Mouse (Mus musculus) C2C12 (cell line): Measurements from ENCODE around the gene Hspa4l. TPM values are rescaled to one million over a fixed set of nuclear protein-coding genes. Genes with fewer than 3 reads are reported as not detected.
"Not testable (repeated sequence)": the region's sequence is repeated elsewhere in the genome, so short reads cannot be mapped to it uniquely, and the experiment has no call there.

ENCODE experiments used
- H3K27me3 ChIP-seq: one replicate; pipeline ENCODE4 v1.6.1; 2011; ENCODE audit not compliant: control insufficient read depth, insufficient read depth, insufficient read length
- H3K36me3 ChIP-seq: one replicate; pipeline ENCODE4 v1.6.1; 2011; ENCODE audit not compliant: control insufficient read depth, insufficient read depth
- H3K4me3 ChIP-seq: one replicate; pipeline ENCODE4 v1.5.1; 2011; ENCODE audit warnings: mild to moderate bottlenecking, control low read depth; ENCODE audit not compliant: poor library complexity, insufficient read depth, severe bottlenecking
- H3K79me2 ChIP-seq: one replicate; pipeline ENCODE4 v1.6.1; 2011; ENCODE audit not compliant: control insufficient read depth, insufficient read depth
- H3K79me3 ChIP-seq: one replicate; pipeline ENCODE4 v1.6.1; 2011; ENCODE audit warnings: low read depth, control low read depth
- H3ac ChIP-seq: one replicate; pipeline ENCODE3; 2011; ENCODE audit warnings: low read depth; ENCODE audit not compliant: control insufficient read depth, insufficient read length
- CEBPB ChIP-seq: IDR thresholded peaks from one replicate; pipeline ENCODE4 v1.6.1; 2011; ENCODE audit warnings: low read depth, mild to moderate bottlenecking, control low read depth, moderate library complexity
- CTCF ChIP-seq: IDR thresholded peaks from one replicate; pipeline ENCODE4 v1.5.1; 2011; ENCODE audit not compliant: control insufficient read depth, insufficient read depth, insufficient read length
- FOSL1 ChIP-seq: IDR thresholded peaks from one replicate; pipeline ENCODE4 v1.8.0; 2011; ENCODE audit warnings: mild to moderate bottlenecking, low read length; ENCODE audit not compliant: poor library complexity, insufficient read depth, severe bottlenecking
- MAX ChIP-seq: IDR thresholded peaks from one replicate; pipeline ENCODE4 v1.6.1; 2011; ENCODE audit warnings: mild to moderate bottlenecking, control low read depth
- MYOD1 ChIP-seq: IDR thresholded peaks from one replicate; pipeline ENCODE4 v1.6.1; 2011; ENCODE audit warnings: low read depth; ENCODE audit not compliant: control insufficient read depth, insufficient read length
- MYOG ChIP-seq: IDR thresholded peaks from one replicate; pipeline ENCODE4 v1.6.1; 2011; ENCODE audit not compliant: control insufficient read depth, insufficient read length; ENCODE audit errors: extremely low read depth
- USF1 ChIP-seq: IDR thresholded peaks from one replicate; pipeline ENCODE4 v1.6.1; 2011; ENCODE audit warnings: low read depth, mild to moderate bottlenecking, control low read depth, moderate library complexity
- polyA plus RNA-seq: library from polyadenylated mRNA; unstranded; fragments of >200 nt; fragmentation: generic; extraction: Trizol; gene quantifications from one replicate; pipeline ENCODE4 v1.2.1, GENCODE M21; 2012; ENCODE audit warnings: missing spikeins

Gene Hspa4l
- polyA plus RNA-seq, 1 experiment, result 15.7 TPM

GRCm38 (mm10) chr3:40800373-40800823 lies 56.1 kb downstream of the Hspa4l start:
- Histone ChIP-seq H3K4me3 (peak overlapping the region; percentile 89), H3K79me2 (peaks cover 55% of the 10 kb centered on the region), H3K79me3 (peaks cover 48% of the 10 kb centered on the region), H3K27me3 (no peaks in the 10 kb centered on the region), H3ac (peak overlapping the region; percentile 88), H3K36me3 (peaks cover 52% of the 10 kb centered on the region)
- TF ChIP-seq CTCF (no peak), USF1 (no peak), MAX (no peak), CEBPB (no peak), MYOD1 (no peak), MYOG (no peak), FOSL1 (no peak)

DNA sequence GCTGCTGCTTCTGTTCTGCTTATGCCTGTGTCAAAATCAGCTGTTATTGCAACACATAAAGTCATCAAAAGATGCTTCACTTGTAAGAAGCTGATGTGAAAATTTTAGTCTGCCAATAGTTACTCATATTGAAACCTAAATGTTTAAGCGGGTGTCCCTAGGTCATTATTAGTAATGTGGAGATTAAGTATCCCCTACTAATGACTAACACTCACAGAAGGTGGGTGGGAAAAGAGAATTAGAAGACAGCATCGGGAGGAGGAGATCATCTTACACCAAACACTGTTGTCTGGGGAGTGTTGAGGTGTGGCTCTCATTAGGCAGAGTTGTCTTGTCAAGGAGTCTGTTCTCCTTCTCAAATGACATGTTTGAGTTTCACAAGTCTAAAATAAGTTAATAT lies 62.6 kb downstream of the Hspa4l start:
- Histone ChIP-seq H3K79me2 (peaks cover 81% of the 10 kb centered on the region), H3K4me3 (no peak overlapping the region), H3ac (no peak overlapping the region), H3K36me3 (peaks cover 94% of the 10 kb centered on the region), H3K27me3 (no peaks in the 10 kb centered on the region), H3K79me3 (peaks cover 51% of the 10 kb centered on the region)
- TF ChIP-seq MAX (no peak), MYOD1 (no peak), USF1 (no peak), CEBPB (no peak), FOSL1 (no peak), CTCF (no peak), MYOG (no peak)

DNA sequence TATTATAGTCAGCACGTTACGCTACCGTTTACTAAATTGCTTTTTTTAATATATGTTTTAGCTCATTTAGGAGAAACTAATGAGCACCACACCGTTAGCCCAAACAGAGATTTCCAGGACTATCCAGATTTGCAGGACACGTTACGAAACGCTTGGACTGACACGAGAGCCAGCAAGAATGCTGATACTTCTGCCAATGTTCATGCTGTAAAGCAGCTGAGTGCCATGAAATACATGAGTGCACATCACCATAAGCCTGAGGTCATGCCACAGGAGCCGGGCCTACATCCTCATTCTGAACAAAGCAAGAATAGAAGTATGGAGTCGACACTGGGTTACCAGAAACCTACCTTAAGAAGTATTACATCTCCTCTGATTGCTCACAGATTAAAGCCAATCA lies 64.4 kb downstream of the Hspa4l start:
- Histone ChIP-seq H3K36me3 (peaks cover 94% of the 10 kb centered on the region), H3K79me2 (peaks cover 63% of the 10 kb centered on the region), H3K79me3 (peaks cover 34% of the 10 kb centered on the region), H3K27me3 (no peaks in the 10 kb centered on the region), H3ac (no peak overlapping the region), H3K4me3 (no peak overlapping the region)
- TF ChIP-seq FOSL1 (no peak), CEBPB (no peak)

- Histone ChIP-seq H3K79me2 (peaks cover 51% of the 10 kb centered on the region), H3K79me3 (peaks cover 24% of the 10 kb centered on the region), H3K27me3 (no peaks in the 10 kb centered on the region), H3K4me3 (no peak overlapping the region), H3ac (no peak overlapping the region), H3K36me3 (peaks cover 95% of the 10 kb centered on the region)
- TF ChIP-seq MAX (no peak), CTCF (no peak), MYOG (no peak), USF1 (no peak), MYOD1 (no peak), CEBPB (no peak)
These were observed 65.6 kb downstream of the Hspa4l start for GRCm38 (mm10) chr3:40809894-40810293.

DNA sequence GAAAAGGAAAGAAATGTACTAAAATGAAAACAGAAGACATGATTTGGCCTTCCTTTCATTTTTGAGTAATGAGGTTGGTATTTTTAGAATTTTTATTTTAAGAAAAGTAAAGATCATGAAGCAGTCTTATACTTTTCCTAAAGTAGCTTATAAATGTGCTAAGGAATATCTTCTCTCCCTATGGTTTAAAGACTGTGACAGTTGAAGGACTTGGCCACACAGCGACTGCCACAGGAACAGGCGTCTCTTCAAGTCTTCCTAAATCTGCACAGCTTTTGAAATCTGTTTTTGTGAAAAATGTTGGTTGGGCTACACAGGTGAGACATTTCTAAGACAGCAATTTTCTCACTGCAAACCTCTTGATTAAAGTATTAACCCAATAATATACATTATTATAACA lies 69.0 kb downstream of the Hspa4l start:
- peaks cover 99% of the 10 kb centered on the region for H3K36me3 ChIP-seq
- H3K4me3 ChIP-seq, result no peak overlapping the region
- no peak overlapping the region for H3ac ChIP-seq
- peaks cover 5% of the 10 kb centered on the region for H3K79me3 ChIP-seq
- H3K79me2 ChIP-seq, result peaks cover 17% of the 10 kb centered on the region
- H3K27me3 ChIP-seq, result no peaks in the 10 kb centered on the region
- TF ChIP-seq USF1 (no peak), MYOD1 (no peak), CTCF (no peak), MAX (no peak), FOSL1 (no peak), CEBPB (no peak), MYOG (no peak)

DNA sequence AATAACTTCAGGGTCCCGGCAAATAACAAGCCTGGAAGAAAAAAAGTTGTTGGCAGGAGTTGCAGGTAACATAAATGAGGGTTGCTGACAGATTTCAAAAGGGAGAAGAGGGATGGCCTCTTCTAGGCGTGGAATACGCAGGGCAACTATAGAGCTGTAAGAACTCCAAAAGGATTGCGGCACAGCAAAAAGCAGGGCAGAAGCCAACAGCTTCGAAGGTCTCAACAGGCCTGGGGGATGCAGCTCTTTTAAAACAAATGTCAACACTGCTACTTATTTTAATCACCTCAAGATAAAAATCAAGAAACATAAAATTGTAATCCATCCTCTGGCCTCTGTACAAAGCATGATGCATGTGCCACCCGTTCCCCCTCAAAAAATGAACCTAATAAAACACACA lies 101.2 kb downstream of the Hspa4l start:
- H3K4me3 ChIP-seq, result peak overlapping the region; percentile 11
- H3K79me3 ChIP-seq, H3K27me3 ChIP-seq, H3ac ChIP-seq, H3K36me3 ChIP-seq, H3K79me2 ChIP-seq: not testable (repeated sequence)

Other genes with a start within 250 kb of the Hspa4l start
- gene Intu, start 213.2 kb upstream of the Hspa4l start, polyA plus RNA-seq, result 2.0 TPM
- gene Slc25a31, start 35.6 kb upstream of the Hspa4l start, polyA plus RNA-seq, result not detected
- 15.7 TPM for gene Plk4, start 55.5 kb downstream of the Hspa4l start, polyA plus RNA-seq
- 1.8 TPM for gene Mfsd8, start 102.4 kb downstream of the Hspa4l start, polyA plus RNA-seq
- gene Abhd18, start 102.5 kb downstream of the Hspa4l start, polyA plus RNA-seq, result 0.47 TPM
- not detected for gene 1700034I23Rik, start 158.0 kb downstream of the Hspa4l start, polyA plus RNA-seq
- gene Larp1b, start 205.3 kb downstream of the Hspa4l start, polyA plus RNA-seq, result 7.7 TPM